Mouse (Mus musculus) embryonic facial prominence, embryonic 14.5 days (tissue): ENCODE measurements around the gene Cldn34a. TPM values are rescaled to one million over a fixed set of nuclear protein-coding genes. Genes with fewer than 3 reads are reported as not detected.
"Not testable (repeated sequence)": the region's sequence is repeated elsewhere in the genome, so short reads cannot be mapped to it uniquely, and the experiment has no call there.

Experiments used
- ATAC-seq: fragments of 200-750 bp; cut with Nextera tagmentation; 2 replicates; pipeline ENCODE4 v1.8.0; 2017; ENCODE audit warnings: low read depth, moderate number of reproducible peaks, moderate TSS enrichment
- DNase-seq: peaks from one replicate; pipeline ENCODE4 v3.0.0-alpha.2; 2015; ENCODE audit warnings: low spot score
- H3K27ac ChIP-seq: fragments of 300-500 bp; sonication (generic); replicated peaks from 2 replicates; pipeline ENCODE4 v1.5.1; 2014; ENCODE audit warnings: low read depth, mild to moderate bottlenecking, low read length, moderate library complexity
- H3K27me3 ChIP-seq: fragments of 300-500 bp; sonication (generic); replicated peaks from 2 replicates; pipeline ENCODE4 v1.6.1; 2014; ENCODE audit warnings: low read length; ENCODE audit not compliant: control insufficient read depth, insufficient read depth
- H3K36me3 ChIP-seq: fragments of 300-500 bp; sonication (generic); 2 replicates; pipeline ENCODE4 v1.6.1; 2014; ENCODE audit warnings: low read length, mixed read lengths; ENCODE audit not compliant: control insufficient read depth, insufficient read depth
- H3K4me1 ChIP-seq: fragments of 300-500 bp; sonication (generic); 2 replicates; pipeline ENCODE4 v1.6.1; 2014; ENCODE audit warnings: antibody characterized with exemption, low read length; ENCODE audit not compliant: control insufficient read depth, insufficient read depth
- H3K4me2 ChIP-seq: fragments of 300-500 bp; sonication (generic); 2 replicates; pipeline ENCODE4 v1.6.1; 2014; ENCODE audit warnings: low read depth, mild to moderate bottlenecking, low read length, moderate library complexity, mixed read lengths
- H3K4me3 ChIP-seq: fragments of 300-500 bp; sonication (generic); 2 replicates; pipeline ENCODE4 v1.5.1; 2014; ENCODE audit warnings: low read depth, mild to moderate bottlenecking, low read length
- H3K9ac ChIP-seq: fragments of 300-500 bp; sonication (generic); 2 replicates; pipeline ENCODE4 v1.6.1; 2014; ENCODE audit warnings: low read depth, mild to moderate bottlenecking, low read length, moderate library complexity, mixed read lengths
- H3K9me3 ChIP-seq: fragments of 300-500 bp; sonication (generic); 2 replicates; pipeline ENCODE4 v1.6.1; 2016; ENCODE audit warnings: low read length; ENCODE audit not compliant: control insufficient read depth
- WGBS: fragments of 180-500 bp; shearing (Covaris S2); extraction: QIAGEN DNeasy Blood & Tissue Kit; methylation state at CpG from one replicate; pipeline ENCODE4 v1.1.7; 2014; 5-methylcytosine and 5-hydroxymethylcytosine counted together
- polyA plus RNA-seq: library from polyadenylated mRNA; unstranded; fragments of >200 nt; fragmentation: Nextera tagmentation; extraction: Ambion mirVana; gene quantifications from 2 replicates; pipeline ENCODE4 v1.2.1, GENCODE M21; 2014

Gene Cldn34a
- not detected in 2 replicates for polyA plus RNA-seq

DNA sequence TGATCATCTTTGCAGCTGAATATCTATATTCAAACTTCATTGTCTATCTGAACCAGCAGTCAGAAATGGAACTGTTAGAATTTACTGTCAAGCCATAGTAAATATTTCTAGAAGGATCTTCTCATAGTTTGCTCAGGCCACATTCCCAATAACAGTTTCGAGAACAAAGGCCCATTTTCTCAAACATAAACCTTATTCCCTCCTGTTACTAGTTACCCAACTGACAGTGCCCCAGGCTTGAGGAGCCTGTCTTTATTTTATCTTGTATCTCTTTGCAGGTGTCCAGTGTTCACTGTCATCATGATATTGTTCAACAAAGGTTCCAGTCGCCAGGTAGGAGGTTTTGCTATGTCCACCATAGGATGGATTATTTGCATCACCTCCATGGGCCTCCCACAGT, at the start of gene Cldn34a:
TSS of gene Cldn34a (plus strand) at position 301 of the 400 bp plus-strand sequence.
- ATAC-seq = no peak
- DNase-seq = no peak

DNA sequence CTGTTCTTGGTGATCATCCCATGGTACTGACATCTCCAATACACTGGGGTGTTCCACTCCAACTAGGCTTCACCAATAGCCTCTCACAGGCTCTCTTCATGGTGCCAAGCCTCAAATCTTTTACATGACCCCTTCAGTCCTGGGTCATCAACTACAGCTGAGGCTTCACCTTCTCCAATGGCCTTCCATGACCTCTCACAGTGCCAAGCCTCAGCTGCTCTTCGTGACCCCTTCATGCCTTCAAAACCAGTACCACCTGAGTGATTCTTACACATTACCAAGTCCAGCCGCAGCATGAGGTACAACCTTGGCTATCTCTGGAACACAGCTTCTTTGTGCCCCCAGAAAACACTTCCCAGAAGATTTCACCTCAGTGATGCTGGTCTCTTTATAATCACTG, 44.5 kb upstream of the Cldn34a start:
- H3K4me1 ChIP-seq, DNase-seq, ATAC-seq, H3K4me2 ChIP-seq, H3K27ac ChIP-seq, H3K4me3 ChIP-seq, H3K9me3 ChIP-seq, H3K27me3 ChIP-seq, H3K36me3 ChIP-seq, H3K9ac ChIP-seq: not testable (repeated sequence)
- 69% methylated on average over 2 of the region's 2 CpGs for WGBS

More for the DNA sequence above, at the start of gene Cldn34a:
- Histone ChIP-seq H3K9ac (no peak within 1 kb of the TSS), H3K4me1 (no peaks in the 10 kb centered on the region), H3K4me2 (no peak within 1 kb of the TSS), H3K27ac (no peak within 1 kb of the TSS), H3K4me3 (no peak within 1 kb of the TSS), H3K36me3 (no peaks in the 10 kb centered on the region), H3K27me3 (peaks cover 9% of the 10 kb centered on the region), H3K9me3 (no peaks in the 10 kb centered on the region)
- WGBS = 58% methylated on average over 2 of the region's 2 CpGs

DNA sequence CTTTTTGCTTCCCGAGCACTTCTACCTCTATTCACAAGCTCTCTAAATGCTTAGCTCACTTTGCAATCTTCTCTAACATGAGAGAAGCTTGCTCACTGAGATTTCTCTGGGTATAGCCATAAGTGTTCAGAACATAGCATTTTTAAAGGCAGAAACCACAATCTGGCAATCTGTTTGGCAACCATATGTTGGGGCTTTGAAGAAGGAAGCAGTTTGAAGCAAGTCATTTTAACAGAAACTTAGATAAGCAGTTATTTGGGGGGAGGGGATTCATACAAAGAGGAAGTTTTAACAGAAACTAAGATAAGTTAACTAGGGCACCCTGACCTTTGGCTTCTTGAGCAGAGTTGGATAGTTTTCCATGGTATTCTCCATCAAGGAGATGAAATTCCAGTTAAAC, 17.4 kb upstream of the Cldn34a start:
- no peak overlapping the region for H3K9ac ChIP-seq
- ATAC-seq = no peak
- no peak overlapping the region for H3K27ac ChIP-seq
- 69% methylated on average over 1 of the region's 1 CpGs for whole genome bisulfite sequencing
- peaks cover 28% of the 10 kb centered on the region; the same call in 1 of the 2 replicates for H3K27me3 ChIP-seq
- H3K4me1 ChIP-seq = no peaks in the 10 kb centered on the region
- no peaks in the 10 kb centered on the region for H3K9me3 ChIP-seq
- no peaks in the 10 kb centered on the region for H3K36me3 ChIP-seq
- no peak for DNase-seq
- no peak overlapping the region for H3K4me2 ChIP-seq
- no peak overlapping the region for H3K4me3 ChIP-seq

DNA sequence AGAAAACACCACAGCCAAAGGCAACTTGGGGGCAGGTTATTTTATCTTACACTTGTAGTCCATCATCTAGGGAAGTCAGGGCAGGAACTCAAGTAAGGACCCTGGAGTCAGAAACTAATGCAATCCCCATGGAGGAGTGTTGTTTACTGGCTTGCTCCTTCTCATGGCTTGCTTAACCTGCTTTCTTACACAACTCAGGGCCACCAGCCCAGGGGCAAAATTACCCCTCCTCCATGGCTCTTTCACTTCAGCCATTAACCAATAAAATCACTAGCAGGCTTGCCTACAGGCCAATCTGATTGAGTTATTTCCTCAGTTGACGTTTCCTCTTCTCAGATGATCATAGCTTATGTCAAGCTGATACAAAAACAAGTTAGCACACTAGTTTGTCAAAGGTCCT, 15.0 kb upstream of the Cldn34a start:
- no peaks in the 10 kb centered on the region for H3K4me1 ChIP-seq
- no peak overlapping the region for H3K9ac ChIP-seq
- H3K27me3 ChIP-seq = peaks cover 15% of the 10 kb centered on the region; the same call in 1 of the 2 replicates
- H3K9me3 ChIP-seq = no peaks in the 10 kb centered on the region
- H3K4me3 ChIP-seq = no peak overlapping the region
- H3K27ac ChIP-seq = no peak overlapping the region
- no peak for DNase-seq
- 52% methylated on average over 1 of the region's 1 CpGs for whole genome bisulfite sequencing
- no peak for ATAC-seq
- no peak overlapping the region for H3K4me2 ChIP-seq
- H3K36me3 ChIP-seq = no peaks in the 10 kb centered on the region

DNA sequence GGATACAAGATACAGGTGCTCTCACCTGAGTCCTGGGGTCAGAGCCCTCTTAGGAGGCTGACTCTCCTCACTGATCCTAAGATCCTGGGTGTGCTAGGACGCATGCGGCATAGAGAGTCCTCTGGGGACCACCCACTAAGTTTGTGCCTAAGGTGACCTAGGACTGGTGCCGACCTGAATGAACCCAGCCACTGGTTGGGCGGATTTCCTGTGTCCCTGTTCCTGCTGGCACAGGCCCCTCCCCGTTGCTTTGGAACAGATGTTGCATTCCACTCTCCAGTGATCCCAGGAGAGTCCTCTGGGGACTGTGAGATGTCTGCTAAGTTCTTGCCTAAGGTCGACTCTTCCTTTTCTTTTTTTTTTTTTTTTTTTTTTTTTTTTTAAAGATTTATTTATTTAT, 5.7 kb upstream of the Cldn34a start:
- DNase-seq (no peak), ATAC-seq (no peak)
- Histone ChIP-seq H3K9ac (no peak overlapping the region), H3K4me3 (no peak overlapping the region), H3K27me3 (no peaks in the 10 kb centered on the region), H3K4me1 (no peaks in the 10 kb centered on the region), H3K36me3 (no peaks in the 10 kb centered on the region), H3K27ac (no peak overlapping the region), H3K4me2 (no peak overlapping the region), H3K9me3 (no peaks in the 10 kb centered on the region)
- WGBS = 68% methylated on average over 6 of the region's 6 CpGs

Other genes starting within 250 kb of the Cldn34a start
- 13.3 and 15.4 TPM in 2 replicates for gene Kantr, start 235.8 kb upstream of the Cldn34a start, polyA plus RNA-seq
- gene Tspyl2, start 220.9 kb upstream of the Cldn34a start, polyA plus RNA-seq = 22.4 and 25.2 TPM in 2 replicates
- 4.2 and 4.8 TPM in 2 replicates for gene Gpr173, start 194.6 kb upstream of the Cldn34a start, polyA plus RNA-seq
- gene Shroom2, start 206.1 kb downstream of the Cldn34a start, polyA plus RNA-seq = 7.6 and 9.5 TPM in 2 replicates
- 0.42 and 0.69 TPM in 2 replicates for gene Gpr143, start 218.6 kb downstream of the Cldn34a start, polyA plus RNA-seq